Mouse (Mus musculus) heart, postnatal 0 days (tissue): ENCODE measurements around the gene 4930562C15Rik. TPM values are rescaled to one million over a fixed set of nuclear protein-coding genes. Genes with fewer than 3 reads are reported as not detected.

ENCODE experiments used
- ATAC-seq: fragments of 200-750 bp; cut with Nextera tagmentation; 2 replicates; pipeline ENCODE4 v1.8.0; 2017; ENCODE audit warnings: low read depth, moderate number of reproducible peaks, moderate library complexity; ENCODE audit not compliant: insufficient read depth
- DNase-seq: peaks from one replicate; pipeline ENCODE4 v3.0.0-alpha.2; 2016; ENCODE audit warnings: low spot score
- H3K27ac ChIP-seq: fragments of 300-500 bp; sonication (generic); 2 replicates; pipeline ENCODE4 v1.5.1; 2014; ENCODE audit warnings: low read depth, mild to moderate bottlenecking
- H3K27me3 ChIP-seq: fragments of 300-500 bp; sonication (generic); 2 replicates; pipeline ENCODE4 v1.6.1; 2014; ENCODE audit warnings: low read length, mixed read lengths; ENCODE audit not compliant: control insufficient read depth, insufficient read depth
- H3K36me3 ChIP-seq: fragments of 300-500 bp; sonication (generic); replicated peaks from 2 replicates; pipeline ENCODE4 v1.6.1; 2014; ENCODE audit warnings: low read length, mixed read lengths; ENCODE audit not compliant: control insufficient read depth, insufficient read depth
- H3K4me1 ChIP-seq: fragments of 300-500 bp; sonication (generic); 2 replicates; pipeline ENCODE4 v1.6.1; 2014; ENCODE audit warnings: antibody characterized with exemption; ENCODE audit not compliant: control insufficient read depth, insufficient read depth
- H3K4me2 ChIP-seq: fragments of 300-500 bp; sonication (generic); 2 replicates; pipeline ENCODE4 v1.6.1; 2014; ENCODE audit warnings: low read depth, mild to moderate bottlenecking, low read length, moderate library complexity
- H3K4me3 ChIP-seq: fragments of 300-500 bp; sonication (generic); 2 replicates; pipeline ENCODE4 v1.5.1; 2014; ENCODE audit warnings: low read depth, low read length
- H3K9ac ChIP-seq: fragments of 300-500 bp; sonication (generic); replicated peaks from 2 replicates; pipeline ENCODE4 v1.6.1; 2014; ENCODE audit warnings: low read depth, low read length, mixed read lengths
- H3K9me3 ChIP-seq: fragments of 300-500 bp; sonication (generic); replicated peaks from 2 replicates; pipeline ENCODE4 v1.6.1; 2016; ENCODE audit warnings: low read length; ENCODE audit not compliant: control insufficient read depth
- CTCF ChIP-seq: IDR thresholded peaks from 2 replicates; pipeline ENCODE4 v1.5.1; 2016; ENCODE audit warnings: antibody characterized with exemption, control low read depth, low read depth
- EP300 ChIP-seq: IDR thresholded peaks from 2 replicates; pipeline ENCODE4 v1.6.1; 2016; ENCODE audit warnings: antibody characterized with exemption, low read depth
- WGBS: fragments of 180-500 bp; shearing (Covaris S2); extraction: QIAGEN DNeasy Blood & Tissue Kit; methylation state at CpG from one replicate; pipeline ENCODE4 v1.1.7; 2014; 5-methylcytosine and 5-hydroxymethylcytosine counted together
- polyA plus RNA-seq: library from polyadenylated mRNA; unstranded; fragments of >200 nt; fragmentation: Nextera tagmentation; extraction: Ambion mirVana; gene quantifications from 2 replicates; pipeline ENCODE4 v1.2.1, GENCODE M21; 2015
- total RNA-seq: library from RNA; depleted of rRNA; stranded (reverse); fragments of >200 nt; gene quantifications from 2 replicates; pipeline ENCODE4 v1.2.3, GENCODE M21; 2014; ENCODE audit warnings: low replicate concordance

The 4930562C15Rik gene
- total and polyA plus RNA-seq, 2 experiments from 2014 or later = 0.12 TPM; not detected in 1

- 18% methylated on average over 9 of the region's 9 CpGs for WGBS
- no peaks in the 10 kb centered on the region for H3K9me3 ChIP-seq
- 0 out of 2 replicates have a peak overlapping the region, but pooled peaks have one; percentile 52 for H3K27ac ChIP-seq
- peak; percentile 87 for DNase-seq
- no peaks in the 10 kb centered on the region for H3K36me3 ChIP-seq
- no peak overlapping the region for H3K9ac ChIP-seq
- no peak overlapping the region for H3K4me3 ChIP-seq
- H3K4me2 ChIP-seq = peak overlapping the region; percentile 24; the same call in 1 of the 2 replicates
- H3K27me3 ChIP-seq = no peaks in the 10 kb centered on the region
- TF ChIP-seq CTCF (peak; percentile 93), EP300 (no peak)
- peak; percentile 96 for ATAC-seq
- H3K4me1 ChIP-seq = no peaks in the 10 kb centered on the region
Measured at GRCm38 (mm10) chr16:4862863-4863483, 27.8 kb downstream of the 4930562C15Rik start.

- no peak overlapping the region for H3K27ac ChIP-seq
- no peaks in the 10 kb centered on the region for H3K4me1 ChIP-seq
- no peak overlapping the region for H3K4me3 ChIP-seq
- 80% methylated on average over 8 of the region's 8 CpGs for WGBS
- no peak for DNase-seq
- H3K9ac ChIP-seq = no peak overlapping the region
- H3K27me3 ChIP-seq = no peaks in the 10 kb centered on the region
- H3K9me3 ChIP-seq = no peaks in the 10 kb centered on the region
- TF ChIP-seq CTCF = no peak
- TF ChIP-seq EP300 = no peak
- H3K36me3 ChIP-seq = no peaks in the 10 kb centered on the region
- no peak overlapping the region for H3K4me2 ChIP-seq
- ATAC-seq = no peak
Measured at GRCm38 (mm10) chr16:4863742-4864141, 28.5 kb downstream of the 4930562C15Rik start.

- no peak for DNase-seq
- Histone ChIP-seq H3K9me3 (no peaks in the 10 kb centered on the region), H3K4me1 (no peaks in the 10 kb centered on the region), H3K36me3 (peaks cover 13% of the 10 kb centered on the region), H3K4me3 (no peak overlapping the region), H3K27ac (no peak overlapping the region), H3K4me2 (no peak overlapping the region), H3K9ac (no peak overlapping the region), H3K27me3 (no peaks in the 10 kb centered on the region)
- ATAC-seq = no peak
- WGBS = 55% methylated on average over 7 of the region's 7 CpGs
- TF ChIP-seq EP300 (no peak), CTCF (no peak)
Measured at GRCm38 (mm10) chr16:4866101-4866695, 31.0 kb downstream of the 4930562C15Rik start.

- 91% methylated on average over 5 of the region's 5 CpGs for WGBS
- TF ChIP-seq EP300 = no peak
- no peak for TF ChIP-seq CTCF
- Histone ChIP-seq H3K9ac (no peak overlapping the region), H3K4me3 (no peak overlapping the region), H3K9me3 (no peaks in the 10 kb centered on the region), H3K36me3 (peaks cover 22% of the 10 kb centered on the region), H3K4me2 (no peak overlapping the region), H3K4me1 (no peaks in the 10 kb centered on the region), H3K27ac (no peak overlapping the region), H3K27me3 (no peaks in the 10 kb centered on the region)
- no peak for DNase-seq
- no peak for ATAC-seq
Measured at GRCm38 (mm10) chr16:4870490-4870889, 35.3 kb downstream of the 4930562C15Rik start.

- Histone ChIP-seq H3K9me3 (no peaks in the 10 kb centered on the region), H3K27ac (no peak overlapping the region), H3K27me3 (no peaks in the 10 kb centered on the region), H3K36me3 (peaks cover 22% of the 10 kb centered on the region), H3K4me3 (no peak overlapping the region), H3K4me2 (no peak overlapping the region), H3K4me1 (peaks cover 7% of the 10 kb centered on the region; the same call in 1 of the 2 replicates), H3K9ac (no peak overlapping the region)
- TF ChIP-seq EP300 (no peak), CTCF (no peak)
- DNase-seq = peak; percentile 41
- ATAC-seq = peak; percentile 36
- 33% methylated on average over 2 of the region's 2 CpGs for WGBS
Measured at GRCm38 (mm10) chr16:4871926-4872325, 36.7 kb downstream of the 4930562C15Rik start.
